Mouse (Mus musculus) embryonic facial prominence, embryonic 14.5 days (tissue): ENCODE measurements around the gene Tada2a. TPM values are rescaled to one million over a fixed set of nuclear protein-coding genes. Genes with fewer than 3 reads are reported as not detected.
A peak's percentile ranks its signal among the peaks of the same experiment; 100 is the strongest.

ENCODE experiments used
- ATAC-seq: fragments of 200-750 bp; cut with Nextera tagmentation; 2 replicates; pipeline ENCODE4 v1.8.0; 2017; ENCODE audit warnings: low read depth, moderate number of reproducible peaks, moderate TSS enrichment
- DNase-seq: peaks from one replicate; pipeline ENCODE4 v3.0.0-alpha.2; 2015; ENCODE audit warnings: low spot score
- H3K27ac ChIP-seq: fragments of 300-500 bp; sonication (generic); replicated peaks from 2 replicates; pipeline ENCODE4 v1.5.1; 2014; ENCODE audit warnings: low read depth, mild to moderate bottlenecking, low read length, moderate library complexity
- H3K27me3 ChIP-seq: fragments of 300-500 bp; sonication (generic); replicated peaks from 2 replicates; pipeline ENCODE4 v1.6.1; 2014; ENCODE audit warnings: low read length; ENCODE audit not compliant: control insufficient read depth, insufficient read depth
- H3K36me3 ChIP-seq: fragments of 300-500 bp; sonication (generic); 2 replicates; pipeline ENCODE4 v1.6.1; 2014; ENCODE audit warnings: low read length, mixed read lengths; ENCODE audit not compliant: control insufficient read depth, insufficient read depth
- H3K4me1 ChIP-seq: fragments of 300-500 bp; sonication (generic); 2 replicates; pipeline ENCODE4 v1.6.1; 2014; ENCODE audit warnings: antibody characterized with exemption, low read length; ENCODE audit not compliant: control insufficient read depth, insufficient read depth
- H3K4me2 ChIP-seq: fragments of 300-500 bp; sonication (generic); 2 replicates; pipeline ENCODE4 v1.6.1; 2014; ENCODE audit warnings: low read depth, mild to moderate bottlenecking, low read length, moderate library complexity, mixed read lengths
- H3K4me3 ChIP-seq: fragments of 300-500 bp; sonication (generic); 2 replicates; pipeline ENCODE4 v1.5.1; 2014; ENCODE audit warnings: low read depth, mild to moderate bottlenecking, low read length
- H3K9ac ChIP-seq: fragments of 300-500 bp; sonication (generic); 2 replicates; pipeline ENCODE4 v1.6.1; 2014; ENCODE audit warnings: low read depth, mild to moderate bottlenecking, low read length, moderate library complexity, mixed read lengths
- H3K9me3 ChIP-seq: fragments of 300-500 bp; sonication (generic); 2 replicates; pipeline ENCODE4 v1.6.1; 2016; ENCODE audit warnings: low read length; ENCODE audit not compliant: control insufficient read depth
- WGBS: fragments of 180-500 bp; shearing (Covaris S2); extraction: QIAGEN DNeasy Blood & Tissue Kit; methylation state at CpG from one replicate; pipeline ENCODE4 v1.1.7; 2014; 5-methylcytosine and 5-hydroxymethylcytosine counted together
- polyA plus RNA-seq: library from polyadenylated mRNA; unstranded; fragments of >200 nt; fragmentation: Nextera tagmentation; extraction: Ambion mirVana; gene quantifications from 2 replicates; pipeline ENCODE4 v1.2.1, GENCODE M21; 2014

The Tada2a gene
- polyA plus RNA-seq, 1 experiment from 2014 or later, result 29.4 TPM

GRCm38 (mm10) chr11:84073816-84074764 is 55.3 kb downstream of the Tada2a start:
- H3K9me3 ChIP-seq, result no peaks in the 10 kb centered on the region
- ATAC-seq (no peak), DNase-seq (peak; percentile 75)
- H3K4me1 ChIP-seq, result peaks cover 22% of the 10 kb centered on the region
- peaks cover 2% of the 10 kb centered on the region; the same call in 1 of the 2 replicates for H3K27me3 ChIP-seq
- WGBS, result 54% methylated on average over 7 of the region's 7 CpGs
- peak overlapping the region; percentile 69 for H3K27ac ChIP-seq
- no peak overlapping the region for H3K4me3 ChIP-seq
- peaks cover 6% of the 10 kb centered on the region for H3K36me3 ChIP-seq
- H3K4me2 ChIP-seq, result no peak overlapping the region
- H3K9ac ChIP-seq, result no peak overlapping the region; the same call in 1 of the 2 replicates

- H3K27ac ChIP-seq, result peak overlapping the region; percentile 69
- ATAC-seq, result peak; percentile 84
- no peak overlapping the region for H3K9ac ChIP-seq
- peaks cover 5% of the 10 kb centered on the region; the same call in 1 of the 2 replicates for H3K27me3 ChIP-seq
- H3K4me3 ChIP-seq, result no peak overlapping the region
- H3K36me3 ChIP-seq, result peaks cover under 1% of the 10 kb centered on the region; the same call in 1 of the 2 replicates
- H3K4me1 ChIP-seq, result peaks cover 26% of the 10 kb centered on the region
- no peaks in the 10 kb centered on the region for H3K9me3 ChIP-seq
- no peak overlapping the region for H3K4me2 ChIP-seq
- DNase-seq, result peak; percentile 89
- WGBS, result 20% methylated on average over 9 of the region's 9 CpGs
These were observed 56.3 kb downstream of the Tada2a start for GRCm38 (mm10) chr11:84072904-84073651.

GRCm38 (mm10) chr11:84069034-84069370 is 60.4 kb downstream of the Tada2a start, which contains the start of gene Dusp14:
Dusp14 (minus strand) TSS chr11:84069261.
- Histone ChIP-seq H3K27ac (peak within 1 kb of the TSS; percentile 67), H3K4me3 (peak within 1 kb of the TSS; percentile 68), H3K9ac (peak within 1 kb of the TSS; percentile 72), H3K27me3 (peaks cover 13% of the 10 kb centered on the region), H3K4me2 (peak within 1 kb of the TSS; percentile 86), H3K36me3 (no peaks in the 10 kb centered on the region), H3K4me1 (peaks cover 27% of the 10 kb centered on the region), H3K9me3 (no peaks in the 10 kb centered on the region)
- DNase-seq (no peak), ATAC-seq (no peak)
- 24% methylated on average over 11 of the region's 11 CpGs for WGBS

- DNase-seq, result peak; percentile 66
- H3K4me2 ChIP-seq, result peak overlapping the region; percentile 86
- peaks cover 13% of the 10 kb centered on the region for H3K27me3 ChIP-seq
- peak overlapping the region; percentile 67 for H3K27ac ChIP-seq
- H3K9ac ChIP-seq, result peak overlapping the region; percentile 72
- peak overlapping the region; percentile 68 for H3K4me3 ChIP-seq
- ATAC-seq, result peak; percentile 58
- no peaks in the 10 kb centered on the region for H3K9me3 ChIP-seq
- H3K4me1 ChIP-seq, result peaks cover 21% of the 10 kb centered on the region
- no peaks in the 10 kb centered on the region for H3K36me3 ChIP-seq
- WGBS, result 4% methylated on average over 29 of the region's 63 CpGs
These were observed 61.0 kb downstream of the Tada2a start for GRCm38 (mm10) chr11:84068191-84069033.

GRCm38 (mm10) chr11:84067720-84068190 is 61.6 kb downstream of the Tada2a start:
- peaks cover 14% of the 10 kb centered on the region for H3K4me1 ChIP-seq
- peaks cover 13% of the 10 kb centered on the region for H3K27me3 ChIP-seq
- ATAC-seq (peak; percentile 54), DNase-seq (no peak)
- peak overlapping the region; percentile 67 for H3K27ac ChIP-seq
- no peaks in the 10 kb centered on the region for H3K36me3 ChIP-seq
- peak overlapping the region; percentile 72 for H3K9ac ChIP-seq
- WGBS, result under 1% methylated on average over 17 of the region's 21 CpGs
- peak overlapping the region; percentile 86 for H3K4me2 ChIP-seq
- H3K9me3 ChIP-seq, result no peaks in the 10 kb centered on the region
- peak overlapping the region; percentile 68 for H3K4me3 ChIP-seq

GRCm38 (mm10) chr11:84066927-84067645 is 62.3 kb downstream of the Tada2a start:
- peak; percentile 61 for DNase-seq
- Histone ChIP-seq H3K4me3 (peak overlapping the region; percentile 68), H3K36me3 (no peaks in the 10 kb centered on the region), H3K4me2 (peak overlapping the region; percentile 86), H3K9me3 (no peaks in the 10 kb centered on the region), H3K9ac (peak overlapping the region; percentile 72; the same call in 1 of the 2 replicates), H3K27me3 (peaks cover 13% of the 10 kb centered on the region), H3K4me1 (peaks cover 13% of the 10 kb centered on the region), H3K27ac (no peak overlapping the region; the same call in 1 of the 2 replicates)
- WGBS, result 4% methylated on average over 18 of the region's 18 CpGs
- no peak for ATAC-seq

GRCm38 (mm10) chr11:84066071-84066481 is 63.3 kb downstream of the Tada2a start:
- peak overlapping the region; percentile 10; the same call in 1 of the 2 replicates for H3K4me3 ChIP-seq
- H3K36me3 ChIP-seq, result no peaks in the 10 kb centered on the region
- DNase-seq (peak; percentile 67), ATAC-seq (no peak)
- H3K9me3 ChIP-seq, result no peaks in the 10 kb centered on the region
- H3K9ac ChIP-seq, result no peak overlapping the region
- peaks cover 13% of the 10 kb centered on the region for H3K27me3 ChIP-seq
- 6% methylated on average over 11 of the region's 11 CpGs for WGBS
- peak overlapping the region; percentile 86 for H3K4me2 ChIP-seq
- no peak overlapping the region for H3K27ac ChIP-seq
- peaks cover 13% of the 10 kb centered on the region for H3K4me1 ChIP-seq
